Mouse (Mus musculus): ENCODE measurements around the gene Isl1. TPM values are rescaled to one million over a fixed set of nuclear protein-coding genes. Genes with fewer than 3 reads are reported as not detected.
A peak's percentile ranks its signal among the peaks of the same experiment; 100 is the strongest.

Isl1 gene
- polyA plus RNA-seq (2016; fragmentation: Nextera tagmentation; extraction: Ambion mirVana): 20.9 and 38.9 TPM in 2 replicates

- Histone ChIP-seq H3K9me3 (no peaks in the 10 kb centered on the region), H3K4me2 (replicated peaks) (peak within 1 kb of the TSS; percentile 90), H3K4me1 (peaks cover 17% of the 10 kb centered on the region), H3K4me3 (peak within 1 kb of the TSS; percentile 55), H3K27ac (replicated peaks) (peak within 1 kb of the TSS; percentile 50), H3K36me3 (no peaks in the 10 kb centered on the region), H3K27me3 (peaks cover 85% of the 10 kb centered on the region), H3K9ac (replicated peaks) (peak within 1 kb of the TSS; percentile 37; the same call in 1 of the 2 replicates)
- ATAC-seq (ENCODE audit: low FRiP score, low read depth): peak; percentile 97
- under 1% methylated on average over 80 of the region's 82 CpGs for WGBS
These were observed at the start of gene Isl1 for GRCm38 (mm10) chr13:116309584-116310462. TSS of gene Isl1 (minus strand) at chr13:116309689.

GRCm38 (mm10) chr13:116335763-116336162, 26.3 kb upstream of the Isl1 start:
- peaks cover 18% of the 10 kb centered on the region for H3K27me3 ChIP-seq
- no peaks in the 10 kb centered on the region for H3K9me3 ChIP-seq
- no peak overlapping the region for H3K4me3 ChIP-seq
- H3K9ac ChIP-seq (replicated peaks): no peak overlapping the region
- no peak for ATAC-seq (ENCODE audit: low FRiP score, low read depth)
- H3K36me3 ChIP-seq: no peaks in the 10 kb centered on the region
- H3K4me2 ChIP-seq (replicated peaks): no peak overlapping the region
- H3K27ac ChIP-seq (replicated peaks): no peak overlapping the region
- no peaks in the 10 kb centered on the region for H3K4me1 ChIP-seq
- whole genome bisulfite sequencing: 79% methylated on average over 3 of the region's 3 CpGs

- H3K9me3 ChIP-seq: no peaks in the 10 kb centered on the region
- H3K4me2 ChIP-seq (replicated peaks): no peak overlapping the region
- H3K27me3 ChIP-seq: peaks cover 83% of the 10 kb centered on the region
- no peak overlapping the region for H3K27ac ChIP-seq (replicated peaks)
- H3K4me1 ChIP-seq: peaks cover 11% of the 10 kb centered on the region; the same call in 1 of the 2 replicates
- no peak overlapping the region for H3K4me3 ChIP-seq
- no peak for ATAC-seq (ENCODE audit: low FRiP score, low read depth)
- WGBS: under 1% methylated on average over 28 of the region's 28 CpGs
- no peak overlapping the region for H3K9ac ChIP-seq (replicated peaks)
- no peaks in the 10 kb centered on the region for H3K36me3 ChIP-seq
These were observed 4.4 kb upstream of the Isl1 start for GRCm38 (mm10) chr13:116313636-116314530.

- Histone ChIP-seq H3K27me3 (peaks cover 78% of the 10 kb centered on the region), H3K36me3 (no peaks in the 10 kb centered on the region), H3K9me3 (no peaks in the 10 kb centered on the region), H3K27ac (replicated peaks) (no peak overlapping the region), H3K4me1 (peaks cover 11% of the 10 kb centered on the region; the same call in 1 of the 2 replicates), H3K4me2 (replicated peaks) (no peak overlapping the region), H3K9ac (replicated peaks) (no peak overlapping the region), H3K4me3 (no peak overlapping the region; the same call in 1 of the 2 replicates)
- ATAC-seq (ENCODE audit: low FRiP score, low read depth): no peak
- WGBS: under 1% methylated on average over 13 of the region's 13 CpGs
These were observed 2.6 kb upstream of the Isl1 start for GRCm38 (mm10) chr13:116311871-116312720.

- Histone ChIP-seq H3K4me3 (peak overlapping the region; percentile 55; the same call in 1 of the 2 replicates), H3K4me1 (peaks cover 11% of the 10 kb centered on the region; the same call in 1 of the 2 replicates), H3K27ac (replicated peaks) (no peak overlapping the region), H3K4me2 (replicated peaks) (no peak overlapping the region), H3K27me3 (peaks cover 85% of the 10 kb centered on the region), H3K9ac (replicated peaks) (no peak overlapping the region), H3K36me3 (no peaks in the 10 kb centered on the region), H3K9me3 (no peaks in the 10 kb centered on the region)
- 2% methylated on average over 4 of the region's 4 CpGs for WGBS
- no peak for ATAC-seq (ENCODE audit: low FRiP score, low read depth)
These were observed 1.5 kb upstream of the Isl1 start for GRCm38 (mm10) chr13:116311011-116311410.

GRCm38 (mm10) chr13:116310463-116310765, 925 bp upstream of the Isl1 start:
- Histone ChIP-seq H3K27ac (replicated peaks) (no peak overlapping the region), H3K4me2 (replicated peaks) (peak overlapping the region; percentile 90), H3K9me3 (no peaks in the 10 kb centered on the region), H3K9ac (replicated peaks) (no peak overlapping the region), H3K4me3 (peak overlapping the region; percentile 55), H3K27me3 (peaks cover 85% of the 10 kb centered on the region), H3K4me1 (peaks cover 11% of the 10 kb centered on the region; the same call in 1 of the 2 replicates), H3K36me3 (no peaks in the 10 kb centered on the region)
- WGBS: 3% methylated on average over 9 of the region's 9 CpGs
- no peak for ATAC-seq (ENCODE audit: low FRiP score, low read depth)

- no peak for ATAC-seq (ENCODE audit: low FRiP score, low read depth)
- peaks cover 18% of the 10 kb centered on the region for H3K4me1 ChIP-seq
- 1% methylated on average over 18 of the region's 18 CpGs for WGBS
- peak overlapping the region; percentile 55 for H3K4me3 ChIP-seq
- H3K36me3 ChIP-seq: no peaks in the 10 kb centered on the region
- peak overlapping the region; percentile 90 for H3K4me2 ChIP-seq (replicated peaks)
- H3K27ac ChIP-seq (replicated peaks): no peak overlapping the region
- H3K9ac ChIP-seq (replicated peaks): peak overlapping the region; percentile 37; the same call in 1 of the 2 replicates
- H3K9me3 ChIP-seq: no peaks in the 10 kb centered on the region
- peaks cover 85% of the 10 kb centered on the region for H3K27me3 ChIP-seq
These were observed 431 bp downstream of the Isl1 start for GRCm38 (mm10) chr13:116308933-116309583.

GRCm38 (mm10) chr13:116308121-116308932, 1.2 kb downstream of the Isl1 start:
- H3K36me3 ChIP-seq: no peaks in the 10 kb centered on the region
- peaks cover 85% of the 10 kb centered on the region for H3K27me3 ChIP-seq
- H3K9ac ChIP-seq (replicated peaks): no peak overlapping the region
- under 1% methylated on average over 20 of the region's 20 CpGs for WGBS
- no peak overlapping the region for H3K27ac ChIP-seq (replicated peaks)
- H3K4me3 ChIP-seq: peak overlapping the region; percentile 55
- no peaks in the 10 kb centered on the region for H3K9me3 ChIP-seq
- H3K4me2 ChIP-seq (replicated peaks): peak overlapping the region; percentile 90
- ATAC-seq (ENCODE audit: low FRiP score, low read depth): no peak
- peaks cover 18% of the 10 kb centered on the region for H3K4me1 ChIP-seq

GRCm38 (mm10) chr13:116306591-116306990, 2.9 kb downstream of the Isl1 start:
- ATAC-seq (ENCODE audit: low FRiP score, low read depth): no peak
- Histone ChIP-seq H3K9me3 (no peaks in the 10 kb centered on the region), H3K4me2 (replicated peaks) (no peak overlapping the region), H3K4me3 (0 out of 2 replicates have a peak overlapping the region, but pooled peaks have one; percentile 4), H3K27ac (replicated peaks) (no peak overlapping the region), H3K9ac (replicated peaks) (no peak overlapping the region), H3K27me3 (peaks cover 88% of the 10 kb centered on the region), H3K36me3 (no peaks in the 10 kb centered on the region), H3K4me1 (peaks cover 21% of the 10 kb centered on the region)
- 0% methylated on average over 6 of the region's 6 CpGs for WGBS

GRCm38 (mm10) chr13:116305721-116306120, 3.8 kb downstream of the Isl1 start:
- peaks cover 21% of the 10 kb centered on the region for H3K4me1 ChIP-seq
- H3K4me2 ChIP-seq (replicated peaks): no peak overlapping the region
- H3K9ac ChIP-seq (replicated peaks): no peak overlapping the region
- H3K27ac ChIP-seq (replicated peaks): no peak overlapping the region
- H3K36me3 ChIP-seq: no peaks in the 10 kb centered on the region
- 6% methylated on average over 2 of the region's 2 CpGs for WGBS
- 0 out of 2 replicates have a peak overlapping the region, but pooled peaks have one; percentile 0 for H3K4me3 ChIP-seq
- peaks cover 87% of the 10 kb centered on the region for H3K27me3 ChIP-seq
- ATAC-seq (ENCODE audit: low FRiP score, low read depth): no peak
- H3K9me3 ChIP-seq: no peaks in the 10 kb centered on the region
